Mouse (Mus musculus) lung, postnatal 0 days (tissue): Measurements from ENCODE around the gene Zdhhc3.

ENCODE experiments used
- CTCF ChIP-seq: IDR thresholded peaks from 2 replicates; pipeline ENCODE4 v1.5.1; 2016; ENCODE audit warnings: antibody characterized with exemption, mild to moderate bottlenecking
- EP300 ChIP-seq: IDR thresholded peaks from 2 replicates; pipeline ENCODE4 v1.6.1; 2016; ENCODE audit warnings: antibody characterized with exemption, mild to moderate bottlenecking, control low read depth

DNA sequence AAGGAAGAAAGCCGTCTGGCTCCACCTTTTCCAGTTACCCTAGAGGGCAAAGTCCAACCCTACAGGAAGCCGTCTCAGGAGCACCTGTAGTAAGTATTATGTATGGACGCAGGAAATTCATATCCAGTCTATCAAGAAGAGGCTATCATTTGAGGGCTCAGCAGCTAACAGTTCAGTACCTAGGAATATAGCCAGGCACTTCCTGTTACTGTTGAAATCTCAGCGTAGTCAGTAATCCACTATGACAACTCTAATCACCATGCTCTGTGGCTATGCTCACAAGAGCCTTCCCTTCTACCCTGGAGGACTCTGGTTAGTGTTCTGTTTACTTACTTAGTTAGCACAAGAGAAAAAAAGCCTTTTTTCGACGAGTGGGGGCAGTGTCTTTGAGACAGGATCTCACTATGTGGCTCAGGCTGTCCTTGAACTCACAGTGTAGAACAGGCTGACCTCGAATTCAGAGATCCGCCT, 1.2 kb downstream of the Zdhhc3 start:
- TF ChIP-seq CTCF (peak; percentile 6; the same call in 1 of the 2 replicates), EP300 (0 out of 2 replicates have a peak, but pooled peaks have one; percentile 27)
